Mouse (Mus musculus): ENCODE data around the gene Olfr1408. TPM values are rescaled to one million over a fixed set of nuclear protein-coding genes. Genes with fewer than 3 reads are reported as not detected.

The Olfr1408 gene
- not detected for total RNA-seq (2021)
- long read RNA-seq, experiment 1, result 0 reads
- long read RNA-seq, experiment 2, result 0 reads

DNA sequence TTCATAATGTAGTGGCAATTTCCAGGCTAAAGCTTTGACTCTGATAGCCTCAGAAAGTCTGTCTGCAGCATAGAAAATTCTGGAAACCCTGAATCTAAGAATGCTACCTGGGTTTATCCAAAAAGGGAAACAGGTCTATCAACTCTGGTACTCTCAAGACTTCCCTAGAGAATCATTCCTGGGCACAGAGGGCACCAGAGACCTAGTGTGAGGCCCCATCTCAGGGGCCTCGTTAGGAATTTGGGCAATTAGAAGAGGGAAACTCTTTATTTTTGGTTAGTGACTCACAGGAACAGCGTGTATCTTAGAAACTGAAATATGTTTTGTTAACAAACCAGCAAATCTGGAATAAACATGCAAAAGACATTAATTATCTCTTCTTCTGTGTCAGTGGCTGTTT lies at the start of gene Olfr1408:
Olfr1408 (minus strand) TSS at position 101 of the 400 bp plus-strand sequence.
- no peak for DNase-seq
- intact Hi-C loops (cut with DNase I), result no loop called here
- no peak for TF ChIP-seq CTCF (IDR thresholded peaks at IDR 0.05)
- Histone ChIP-seq H3K4me3 (no peak within 1 kb of the TSS), H3K27ac (no peak within 1 kb of the TSS)

DNA sequence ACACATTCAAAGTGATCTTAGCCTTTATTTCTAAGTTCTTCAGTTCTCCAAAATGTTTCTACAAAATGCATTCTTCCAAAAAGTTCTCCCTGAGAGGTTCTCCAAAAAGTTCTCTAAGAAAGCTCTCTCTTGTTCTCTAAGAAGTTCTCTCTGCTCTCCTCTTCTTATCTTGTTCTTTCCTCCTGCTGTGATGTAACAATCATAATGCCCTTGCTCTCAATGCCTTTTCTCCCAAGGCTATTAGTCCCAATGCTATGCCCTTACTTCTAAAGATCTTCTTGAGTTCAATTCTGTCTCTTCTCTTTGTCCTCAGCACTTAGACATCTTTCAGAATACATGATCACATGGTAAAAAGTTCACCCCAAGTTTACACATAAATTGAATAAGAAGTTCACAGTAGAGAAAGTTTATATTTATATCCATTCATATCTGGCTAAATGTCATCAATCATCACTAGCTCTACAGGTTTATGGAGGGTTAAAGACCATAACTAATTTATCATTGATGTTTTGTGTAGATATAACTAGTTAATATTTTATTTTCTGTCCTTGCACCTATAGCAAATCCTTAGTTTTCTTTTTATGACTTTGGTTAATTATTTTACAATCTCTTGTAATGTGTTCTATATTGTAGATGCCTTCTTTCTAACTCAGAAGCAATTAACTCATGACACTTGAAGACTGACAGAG lies 37.1 kb upstream of the Olfr1408 start:
- Histone ChIP-seq H3K27ac (no peak overlapping the region), H3K4me3 (no peak overlapping the region)
- no peak for TF ChIP-seq CTCF (IDR thresholded peaks at IDR 0.05)
- intact Hi-C loops (cut with DNase I), result no loop called here
- DNase-seq, result no peak

Other genes with a start within 250 kb of the Olfr1408 start
- not detected for gene Apcs, start 242.3 kb downstream of the Olfr1408 start, total RNA-seq (2021)
- not detected for gene Olfr16, start 187.0 kb downstream of the Olfr1408 start, total RNA-seq (2021)
- not detected for gene Olfr1406, start 53.3 kb upstream of the Olfr1408 start, total RNA-seq (2021)
- not detected for gene Olfr218, start 60.4 kb upstream of the Olfr1408 start, total RNA-seq (2021)
- not detected for gene Olfr1404, start 75.0 kb upstream of the Olfr1408 start, total RNA-seq (2021)
- gene Fcer1a, start 89.8 kb upstream of the Olfr1408 start, total RNA-seq (2021), result under 1 TPM in 1 of 2 experiments, not detected in 1; 0.31 TPM
- not detected for gene Olfr418, start 128.6 kb upstream of the Olfr1408 start, total RNA-seq (2021)
- gene Mptx2, start 140.4 kb upstream of the Olfr1408 start, total RNA-seq (2021), result not detected
- gene Ackr1, start 196.4 kb upstream of the Olfr1408 start, total RNA-seq (2021), result 1 to 10 TPM; 2.5 to 3.0 TPM
- under 1 TPM; 0.11 to 0.28 TPM for gene Aim2, start 213.5 kb upstream of the Olfr1408 start, total RNA-seq (2021)
- gene Cadm3, start 230.3 kb upstream of the Olfr1408 start, total RNA-seq (2021), result 10 to 100 TPM in 1 of 2 experiments, 1 to 10 TPM in 1; 7.2 to 12.2 TPM